Mouse (Mus musculus) embryonic facial prominence, embryonic 12.5 days (tissue): ENCODE data around the gene Zeb2. TPM values are rescaled to one million over a fixed set of nuclear protein-coding genes. Genes with fewer than 3 reads are reported as not detected.

ENCODE experiments used
- ATAC-seq: fragments of 200-750 bp; cut with Nextera tagmentation; 2 replicates; pipeline ENCODE4 v1.8.0; 2017; ENCODE audit not compliant: insufficient number of reproducible peaks, insufficient read depth, low FRiP score, low TSS enrichment
- H3K27ac ChIP-seq: fragments of 300-500 bp; sonication (generic); 2 replicates; pipeline ENCODE4 v1.5.1; 2016; ENCODE audit warnings: mild to moderate bottlenecking
- H3K27me3 ChIP-seq: fragments of 300-500 bp; sonication (generic); 2 replicates; pipeline ENCODE4 v1.6.1; 2016; ENCODE audit warnings: mild to moderate bottlenecking, moderate library complexity
- H3K36me3 ChIP-seq: fragments of 300-500 bp; sonication (generic); 2 replicates; pipeline ENCODE4 v1.6.1; 2016; ENCODE audit warnings: mild to moderate bottlenecking
- H3K4me1 ChIP-seq: fragments of 300-500 bp; sonication (generic); 2 replicates; pipeline ENCODE4 v1.6.1; 2016
- H3K4me2 ChIP-seq: fragments of 300-500 bp; sonication (generic); replicated peaks from 2 replicates; pipeline ENCODE4 v1.6.1; 2016; ENCODE audit warnings: mild to moderate bottlenecking, moderate library complexity
- H3K4me3 ChIP-seq: fragments of 300-500 bp; sonication (generic); 2 replicates; pipeline ENCODE4 v1.5.1; 2016; ENCODE audit warnings: mild to moderate bottlenecking
- H3K9ac ChIP-seq: fragments of 300-500 bp; sonication (generic); 2 replicates; pipeline ENCODE4 v1.6.1; 2016; ENCODE audit warnings: mild to moderate bottlenecking, moderate library complexity
- H3K9me3 ChIP-seq: fragments of 300-500 bp; sonication (generic); 2 replicates; pipeline ENCODE4 v1.6.1; 2016; ENCODE audit warnings: mild to moderate bottlenecking, moderate library complexity
- WGBS: fragments of 180-500 bp; shearing (Covaris S2); methylation state at CpG from one replicate; pipeline ENCODE4 v1.1.7; 2016; 5-methylcytosine and 5-hydroxymethylcytosine counted together
- polyA plus RNA-seq: library from polyadenylated mRNA; unstranded; fragments of >200 nt; fragmentation: Nextera tagmentation; extraction: Ambion mirVana; gene quantifications from 2 replicates; pipeline ENCODE4 v1.2.1, GENCODE M21; 2016

Zeb2 gene
- polyA plus RNA-seq, 1 experiment from 2014 or later, result 49.3 TPM

- Histone ChIP-seq H3K9ac (no peak overlapping the region), H3K4me1 (no peaks in the 10 kb centered on the region), H3K9me3 (0 out of 2 replicates have a peak, but pooled peaks cover 3% of the 10 kb centered on the region), H3K4me2 (no peak overlapping the region), H3K27me3 (no peaks in the 10 kb centered on the region), H3K27ac (no peak overlapping the region), H3K4me3 (no peak overlapping the region), H3K36me3 (no peaks in the 10 kb centered on the region)
- no peak for ATAC-seq
- WGBS, result 79% methylated on average over 6 of the region's 6 CpGs
Measured at GRCm38 (mm10) chr2:44973828-44974227, 143.4 kb downstream of the Zeb2 start.

DNA sequence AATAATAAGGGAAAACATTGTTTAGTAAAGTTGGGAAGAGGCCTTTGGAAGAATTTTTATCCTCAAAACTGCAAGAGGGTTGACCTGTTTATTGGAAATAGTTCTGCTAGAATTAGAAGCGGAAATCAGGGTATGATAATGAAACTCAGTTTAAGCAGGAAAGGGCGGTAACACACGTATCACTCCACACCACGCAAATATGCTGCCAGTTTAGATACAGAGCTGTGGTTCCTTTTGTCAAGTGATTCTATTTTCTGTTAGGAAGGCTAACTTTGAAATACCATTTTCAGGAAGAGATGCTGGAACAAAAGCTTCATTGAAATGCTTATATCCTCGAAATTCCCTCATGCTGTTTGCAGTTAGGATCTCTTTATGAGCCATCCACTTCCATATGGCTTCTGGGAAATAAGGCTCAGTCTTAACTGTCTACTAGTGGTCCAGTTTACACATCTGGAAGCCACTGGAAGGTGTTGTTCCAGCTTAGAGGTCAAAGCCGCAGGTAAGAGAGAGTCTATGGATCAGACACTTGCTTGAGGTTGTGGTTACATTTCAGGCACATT is 147.0 kb downstream of the Zeb2 start:
- H3K36me3 ChIP-seq, result no peaks in the 10 kb centered on the region
- H3K9me3 ChIP-seq, result no peaks in the 10 kb centered on the region
- WGBS, result 81% methylated on average over 6 of the region's 6 CpGs
- no peak overlapping the region for H3K4me2 ChIP-seq
- no peak overlapping the region for H3K9ac ChIP-seq
- H3K4me1 ChIP-seq, result no peaks in the 10 kb centered on the region
- no peak for ATAC-seq
- no peak overlapping the region for H3K27ac ChIP-seq
- H3K4me3 ChIP-seq, result no peak overlapping the region
- no peaks in the 10 kb centered on the region for H3K27me3 ChIP-seq

GRCm38 (mm10) chr2:44969640-44970039 is 147.6 kb downstream of the Zeb2 start:
- no peaks in the 10 kb centered on the region for H3K9me3 ChIP-seq
- no peak overlapping the region for H3K4me2 ChIP-seq
- H3K4me3 ChIP-seq, result no peak overlapping the region
- WGBS, result 94% methylated on average over 1 of the region's 1 CpGs
- no peak for ATAC-seq
- no peak overlapping the region for H3K27ac ChIP-seq
- H3K9ac ChIP-seq, result no peak overlapping the region
- no peaks in the 10 kb centered on the region for H3K36me3 ChIP-seq
- H3K4me1 ChIP-seq, result no peaks in the 10 kb centered on the region
- H3K27me3 ChIP-seq, result no peaks in the 10 kb centered on the region

DNA sequence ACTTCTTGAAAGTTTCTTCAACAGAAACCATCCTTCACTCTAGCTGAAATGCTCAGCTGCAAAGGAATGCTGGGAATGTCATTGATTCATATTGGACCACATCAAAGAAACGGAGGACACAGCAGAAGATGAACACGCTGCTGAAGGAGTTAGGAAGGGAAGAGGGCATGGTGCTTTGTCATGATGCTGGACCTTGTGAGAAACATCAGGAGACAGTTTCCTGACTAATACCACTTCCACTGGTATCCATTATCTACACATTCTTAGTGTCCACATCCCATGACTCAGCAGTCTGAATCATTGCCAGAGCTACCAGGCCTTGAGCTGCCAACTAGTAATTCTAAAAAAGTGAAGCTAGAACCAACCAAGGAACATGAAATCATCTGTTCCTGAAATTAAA is 148.0 kb downstream of the Zeb2 start:
- Histone ChIP-seq H3K27ac (no peak overlapping the region), H3K9me3 (no peaks in the 10 kb centered on the region), H3K27me3 (no peaks in the 10 kb centered on the region), H3K9ac (no peak overlapping the region), H3K4me3 (no peak overlapping the region), H3K4me2 (no peak overlapping the region), H3K36me3 (no peaks in the 10 kb centered on the region), H3K4me1 (no peaks in the 10 kb centered on the region)
- no peak for ATAC-seq
- WGBS, result 69% methylated on average over 2 of the region's 2 CpGs

DNA sequence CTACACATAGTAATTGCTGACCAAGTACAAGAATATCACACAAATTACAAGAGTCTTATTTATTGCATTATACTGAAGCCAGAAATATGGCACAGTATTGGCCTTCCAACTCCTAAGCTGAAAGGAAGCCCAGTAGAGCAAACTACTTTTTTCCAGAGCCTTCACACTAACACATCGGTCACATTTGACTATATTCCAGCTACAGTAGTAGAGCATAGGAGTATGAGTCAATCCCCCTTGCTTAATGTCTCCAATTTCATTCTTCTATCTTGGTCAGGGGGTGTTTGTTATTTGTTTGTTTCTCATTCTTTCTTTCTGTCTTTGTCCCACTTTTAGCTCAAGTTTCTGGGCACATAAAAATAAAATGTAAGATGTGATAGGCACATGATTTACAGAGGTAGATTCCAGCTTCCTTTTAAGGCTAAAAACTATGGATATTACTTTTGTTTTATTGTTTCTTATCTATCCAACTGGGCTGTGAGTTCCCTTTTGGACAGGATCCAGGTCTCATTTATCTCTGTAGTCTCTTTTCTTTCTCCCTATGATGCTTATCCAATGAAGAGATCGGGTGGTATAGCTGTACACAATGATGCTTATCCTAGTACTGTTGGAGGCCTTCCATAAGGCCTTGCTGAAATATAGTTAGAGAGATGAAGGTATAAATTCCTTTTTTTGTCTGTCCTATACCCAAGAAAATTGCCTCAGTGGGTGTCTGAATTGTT is 151.2 kb downstream of the Zeb2 start:
- Histone ChIP-seq H3K4me2 (no peak overlapping the region), H3K36me3 (no peaks in the 10 kb centered on the region), H3K4me1 (no peaks in the 10 kb centered on the region), H3K4me3 (no peak overlapping the region), H3K9me3 (no peaks in the 10 kb centered on the region), H3K27me3 (no peaks in the 10 kb centered on the region), H3K27ac (no peak overlapping the region), H3K9ac (no peak overlapping the region)
- no peak for ATAC-seq
- 96% methylated on average over 2 of the region's 2 CpGs for WGBS

DNA sequence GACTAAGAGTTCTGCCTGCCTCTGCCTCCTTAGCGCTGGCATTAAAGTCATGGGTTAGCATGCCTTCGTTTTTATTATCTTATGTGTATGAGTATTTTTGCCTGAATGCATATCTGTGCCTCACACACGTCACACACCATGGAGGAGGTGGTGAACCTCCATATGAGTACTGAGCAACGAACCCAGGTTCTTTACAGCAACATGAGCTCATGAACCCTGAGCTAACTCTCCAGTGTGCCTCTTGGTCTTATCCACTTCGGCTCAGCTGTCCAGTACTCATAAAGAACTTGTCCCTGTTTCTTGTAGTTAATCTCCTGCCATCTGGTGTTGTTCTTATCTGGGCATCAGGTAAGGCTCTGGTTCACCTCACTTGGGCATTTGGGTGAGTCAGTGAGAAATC is 154.6 kb downstream of the Zeb2 start:
- Histone ChIP-seq H3K27ac (no peak overlapping the region), H3K4me1 (no peaks in the 10 kb centered on the region), H3K4me3 (no peak overlapping the region), H3K36me3 (no peaks in the 10 kb centered on the region), H3K27me3 (no peaks in the 10 kb centered on the region), H3K9ac (no peak overlapping the region), H3K4me2 (no peak overlapping the region), H3K9me3 (no peaks in the 10 kb centered on the region)
- WGBS, result 87% methylated on average over 5 of the region's 5 CpGs
- no peak for ATAC-seq

GRCm38 (mm10) chr2:44961192-44961591 is 156.0 kb downstream of the Zeb2 start:
- Histone ChIP-seq H3K4me1 (no peaks in the 10 kb centered on the region), H3K27ac (no peak overlapping the region), H3K36me3 (no peaks in the 10 kb centered on the region), H3K4me3 (no peak overlapping the region), H3K9ac (no peak overlapping the region), H3K27me3 (no peaks in the 10 kb centered on the region), H3K4me2 (no peak overlapping the region), H3K9me3 (no peaks in the 10 kb centered on the region)
- ATAC-seq, result no peak
- WGBS, result 85% methylated on average over 4 of the region's 4 CpGs

DNA sequence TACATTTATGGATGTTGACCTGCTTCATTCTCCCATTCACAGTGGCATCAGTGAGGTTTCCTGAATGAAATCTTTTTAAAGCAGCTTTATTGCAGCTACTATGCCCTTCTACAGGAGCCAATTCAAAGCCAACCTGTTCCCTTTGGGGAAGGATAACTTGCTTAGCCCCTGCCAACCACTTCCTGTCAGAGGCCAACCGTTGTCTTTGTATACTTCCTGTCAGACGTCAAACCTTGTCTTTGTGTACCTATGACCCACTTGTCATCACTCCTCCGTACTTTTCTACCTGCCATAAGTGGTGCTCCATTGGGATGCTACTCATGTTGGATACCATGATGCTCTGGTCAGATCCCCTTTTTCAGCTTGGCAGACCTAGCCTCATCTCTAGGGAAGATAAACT is 156.6 kb downstream of the Zeb2 start:
- Histone ChIP-seq H3K27ac (no peak overlapping the region), H3K36me3 (no peaks in the 10 kb centered on the region), H3K27me3 (no peaks in the 10 kb centered on the region), H3K9me3 (no peaks in the 10 kb centered on the region), H3K4me2 (no peak overlapping the region), H3K9ac (no peak overlapping the region), H3K4me3 (no peak overlapping the region), H3K4me1 (no peaks in the 10 kb centered on the region)
- 87% methylated on average over 3 of the region's 3 CpGs for WGBS
- no peak for ATAC-seq

- H3K9me3 ChIP-seq, result no peaks in the 10 kb centered on the region
- WGBS, result 76% methylated on average over 1 of the region's 1 CpGs
- no peak overlapping the region for H3K9ac ChIP-seq
- ATAC-seq, result no peak
- H3K4me1 ChIP-seq, result peaks cover 5% of the 10 kb centered on the region; the same call in 1 of the 2 replicates
- H3K36me3 ChIP-seq, result no peaks in the 10 kb centered on the region
- no peak overlapping the region for H3K4me2 ChIP-seq
- no peak overlapping the region for H3K4me3 ChIP-seq
- no peak overlapping the region for H3K27ac ChIP-seq
- no peaks in the 10 kb centered on the region for H3K27me3 ChIP-seq
Measured at GRCm38 (mm10) chr2:44957329-44957797, 159.8 kb downstream of the Zeb2 start.

- Histone ChIP-seq H3K4me2 (no peak overlapping the region), H3K9ac (no peak overlapping the region), H3K27ac (no peak overlapping the region), H3K4me1 (peaks cover 5% of the 10 kb centered on the region; the same call in 1 of the 2 replicates), H3K9me3 (no peaks in the 10 kb centered on the region), H3K4me3 (no peak overlapping the region), H3K36me3 (no peaks in the 10 kb centered on the region), H3K27me3 (no peaks in the 10 kb centered on the region)
- no peak for ATAC-seq
- WGBS, result 54% methylated on average over 3 of the region's 3 CpGs
Measured at GRCm38 (mm10) chr2:44956232-44956631, 161.0 kb downstream of the Zeb2 start.

- ATAC-seq, result no peak
- WGBS, result 90% methylated on average over 6 of the region's 6 CpGs
- no peaks in the 10 kb centered on the region for H3K36me3 ChIP-seq
- no peak overlapping the region for H3K27ac ChIP-seq
- no peaks in the 10 kb centered on the region for H3K27me3 ChIP-seq
- H3K4me3 ChIP-seq, result no peak overlapping the region
- no peak overlapping the region for H3K4me2 ChIP-seq
- no peaks in the 10 kb centered on the region for H3K9me3 ChIP-seq
- H3K9ac ChIP-seq, result no peak overlapping the region
- H3K4me1 ChIP-seq, result peaks cover 5% of the 10 kb centered on the region; the same call in 1 of the 2 replicates
Measured at GRCm38 (mm10) chr2:44955506-44955905, 161.7 kb downstream of the Zeb2 start.

- ATAC-seq, result no peak
Measured at GRCm38 (mm10) chr2:44954180-44954579, 163.0 kb downstream of the Zeb2 start.

More at GRCm38 (mm10) chr2:44954180-44954579, 163.0 kb downstream of the Zeb2 start:
- H3K9ac ChIP-seq, result no peak overlapping the region
- no peak overlapping the region for H3K27ac ChIP-seq
- H3K36me3 ChIP-seq, result no peaks in the 10 kb centered on the region
- no peaks in the 10 kb centered on the region for H3K9me3 ChIP-seq
- H3K4me1 ChIP-seq, result peaks cover 5% of the 10 kb centered on the region; the same call in 1 of the 2 replicates
- no peak overlapping the region for H3K4me3 ChIP-seq
- no peaks in the 10 kb centered on the region for H3K27me3 ChIP-seq
- no peak overlapping the region for H3K4me2 ChIP-seq
- 39% methylated on average over 1 of the region's 1 CpGs for WGBS
